Mouse (Mus musculus): ENCODE results near the gene Tmbim4. TPM values are rescaled to one million over a fixed set of nuclear protein-coding genes. Genes with fewer than 3 reads are reported as not detected.

Tmbim4 gene
- polyA plus RNA-seq, 1 experiment from 2014 or later, result 102 TPM

DNA sequence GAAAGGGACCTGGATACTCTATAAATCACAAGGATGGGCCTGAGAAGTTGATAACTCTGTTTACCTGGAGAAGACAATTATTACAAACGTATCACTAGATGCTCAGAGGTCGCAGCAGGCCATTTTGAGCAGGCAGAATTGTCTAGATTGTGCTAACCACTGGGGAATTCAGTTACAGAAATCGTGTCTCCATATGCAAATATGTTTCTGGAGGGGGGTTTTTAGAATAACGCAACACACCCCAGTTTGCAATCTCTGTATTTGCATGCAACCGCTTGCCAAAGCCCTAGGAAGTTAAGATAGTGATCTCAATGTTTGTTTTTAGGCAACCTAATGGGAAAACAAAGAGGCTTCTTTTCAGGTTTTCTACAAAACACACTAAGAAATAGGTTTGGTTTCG, 10.2 kb upstream of the Tmbim4 start:
- no peak overlapping the region for H3K9ac ChIP-seq (ENCODE audit: low read length)
- H3K36me3 ChIP-seq (ENCODE audit: control insufficient read depth, insufficient read depth, low read length), result no peaks in the 10 kb centered on the region
- no peaks in the 10 kb centered on the region for H3K9me3 ChIP-seq (ENCODE audit: control insufficient read depth, low read length)
- no peaks in the 10 kb centered on the region for H3K27me3 ChIP-seq (ENCODE audit: control insufficient read depth, insufficient read depth, low read depth, low read length)
- no peak overlapping the region for H3K4me3 ChIP-seq (ENCODE audit: low read length)
- no peak for ATAC-seq (ENCODE audit: low read depth)
- H3K4me1 ChIP-seq (replicated peaks; ENCODE audit: control insufficient read depth, insufficient read depth, low read length), result no peaks in the 10 kb centered on the region
- WGBS, result 77% methylated on average over 6 of the region's 6 CpGs
- H3K4me2 ChIP-seq (ENCODE audit: low read depth, low read length), result no peak overlapping the region
- H3K27ac ChIP-seq (ENCODE audit: low read length), result no peak overlapping the region

GRCm38 (mm10) chr10:120192278-120192677, 9.1 kb upstream of the Tmbim4 start:
- WGBS, result 79% methylated on average over 4 of the region's 4 CpGs
- Histone ChIP-seq H3K4me3 (ENCODE audit: low read length) (no peak overlapping the region), H3K4me2 (ENCODE audit: low read depth, low read length) (no peak overlapping the region), H3K27ac (ENCODE audit: low read length) (no peak overlapping the region), H3K4me1 (replicated peaks; ENCODE audit: control insufficient read depth, insufficient read depth, low read length) (no peaks in the 10 kb centered on the region), H3K27me3 (ENCODE audit: control insufficient read depth, insufficient read depth, low read depth, low read length) (no peaks in the 10 kb centered on the region), H3K9ac (ENCODE audit: low read length) (no peak overlapping the region), H3K9me3 (ENCODE audit: control insufficient read depth, low read length) (no peaks in the 10 kb centered on the region), H3K36me3 (ENCODE audit: control insufficient read depth, insufficient read depth, low read length) (no peaks in the 10 kb centered on the region)
- no peak for ATAC-seq (ENCODE audit: low read depth)

DNA sequence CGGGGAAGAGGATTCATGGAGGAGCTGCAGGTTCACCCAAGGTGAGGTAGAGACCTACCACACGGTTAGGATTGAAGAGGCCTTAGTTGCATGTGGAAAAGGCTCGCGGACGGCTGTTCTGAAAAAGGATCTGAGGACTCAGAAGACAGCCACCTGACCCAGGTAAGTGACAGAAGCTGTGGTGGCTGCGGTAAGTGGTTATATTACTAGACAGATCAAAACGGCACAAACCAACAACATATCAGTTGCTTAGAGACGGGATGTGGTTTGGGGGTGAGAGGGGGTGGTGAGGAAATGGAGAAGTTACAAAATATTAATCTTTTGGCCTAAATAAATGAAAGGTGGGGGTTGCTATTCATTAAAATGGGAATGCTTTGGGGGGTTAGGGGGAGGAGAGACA, 8.1 kb upstream of the Tmbim4 start:
- Histone ChIP-seq H3K27me3 (ENCODE audit: control insufficient read depth, insufficient read depth, low read depth, low read length) (no peaks in the 10 kb centered on the region), H3K36me3 (ENCODE audit: control insufficient read depth, insufficient read depth, low read length) (no peaks in the 10 kb centered on the region), H3K9me3 (ENCODE audit: control insufficient read depth, low read length) (no peaks in the 10 kb centered on the region), H3K4me1 (replicated peaks; ENCODE audit: control insufficient read depth, insufficient read depth, low read length) (no peaks in the 10 kb centered on the region), H3K9ac (ENCODE audit: low read length) (no peak overlapping the region), H3K27ac (ENCODE audit: low read length) (no peak overlapping the region), H3K4me2 (ENCODE audit: low read depth, low read length) (no peak overlapping the region), H3K4me3 (ENCODE audit: low read length) (no peak overlapping the region)
- 88% methylated on average over 8 of the region's 8 CpGs for WGBS
- no peak for ATAC-seq (ENCODE audit: low read depth)

DNA sequence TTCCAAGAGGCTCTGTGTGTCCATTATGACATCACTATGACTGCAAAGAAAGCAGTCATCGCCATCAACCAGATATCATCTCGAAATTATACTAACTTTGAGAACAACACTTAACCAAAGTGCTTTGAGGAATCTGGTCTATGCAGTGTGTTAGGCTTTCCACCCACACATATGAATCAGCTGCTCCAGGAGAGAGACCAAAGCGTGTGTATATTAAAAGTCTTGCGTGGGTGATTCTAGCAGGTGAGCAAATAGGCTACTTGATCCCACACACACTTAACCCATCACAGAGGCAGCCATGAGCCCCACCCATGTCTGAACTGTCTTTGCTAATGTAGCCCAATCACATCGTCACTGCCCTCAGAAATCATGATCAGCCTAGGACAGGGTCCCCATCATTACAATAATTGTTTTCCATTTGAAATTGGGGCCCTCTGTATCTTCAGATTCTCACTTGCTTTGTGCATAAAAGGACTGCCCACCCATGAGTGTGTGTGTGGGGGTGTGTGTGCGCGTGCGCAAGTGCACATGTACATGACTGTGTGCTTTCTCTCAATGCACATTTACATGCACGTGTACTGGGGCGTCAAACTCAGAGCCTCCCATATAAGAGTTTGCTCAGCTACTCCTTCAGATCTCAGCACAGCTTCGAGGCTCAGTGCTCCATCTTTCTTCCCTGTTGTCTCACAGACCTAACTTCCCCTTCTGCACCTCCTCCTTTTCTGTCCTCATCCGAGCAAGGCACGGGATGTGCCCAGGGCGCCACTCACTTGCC, 4.1 kb upstream of the Tmbim4 start:
- Histone ChIP-seq H3K4me2 (ENCODE audit: low read depth, low read length) (no peak overlapping the region), H3K4me3 (ENCODE audit: low read length) (no peak overlapping the region), H3K27me3 (ENCODE audit: control insufficient read depth, insufficient read depth, low read depth, low read length) (peaks cover 5% of the 10 kb centered on the region; the same call in 1 of the 2 replicates), H3K9me3 (ENCODE audit: control insufficient read depth, low read length) (no peaks in the 10 kb centered on the region), H3K36me3 (ENCODE audit: control insufficient read depth, insufficient read depth, low read length) (no peaks in the 10 kb centered on the region), H3K4me1 (replicated peaks; ENCODE audit: control insufficient read depth, insufficient read depth, low read length) (peaks cover 3% of the 10 kb centered on the region; the same call in 1 of the 2 replicates), H3K9ac (ENCODE audit: low read length) (no peak overlapping the region), H3K27ac (ENCODE audit: low read length) (no peak overlapping the region)
- 75% methylated on average over 14 of the region's 14 CpGs for WGBS
- no peak for ATAC-seq (ENCODE audit: low read depth)

- peak; percentile 57; the same call in 1 of the 2 replicates for ATAC-seq (ENCODE audit: low read depth)
Observed at GRCm38 (mm10) chr10:120201961-120202402, 592 bp downstream of the Tmbim4 start, which contains the start of gene Irak3. Gene Irak3 (minus strand): TSS chr10:120202130.

GRCm38 (mm10) chr10:120202467-120203250, 1.3 kb downstream of the Tmbim4 start:
- Histone ChIP-seq H3K36me3 (ENCODE audit: control insufficient read depth, insufficient read depth, low read length) (no peaks in the 10 kb centered on the region), H3K4me2 (ENCODE audit: low read depth, low read length) (peak overlapping the region; percentile 68), H3K4me3 (ENCODE audit: low read length) (no peak overlapping the region), H3K27ac (ENCODE audit: low read length) (no peak overlapping the region), H3K9ac (ENCODE audit: low read length) (no peak overlapping the region), H3K4me1 (replicated peaks; ENCODE audit: control insufficient read depth, insufficient read depth, low read length) (peaks cover 3% of the 10 kb centered on the region; the same call in 1 of the 2 replicates), H3K9me3 (ENCODE audit: control insufficient read depth, low read length) (no peaks in the 10 kb centered on the region), H3K27me3 (ENCODE audit: control insufficient read depth, insufficient read depth, low read depth, low read length) (peaks cover 5% of the 10 kb centered on the region; the same call in 1 of the 2 replicates)
- WGBS, result 62% methylated on average over 16 of the region's 16 CpGs
- ATAC-seq (ENCODE audit: low read depth), result no peak

More at GRCm38 (mm10) chr10:120201961-120202402, 592 bp downstream of the Tmbim4 start, which contains the start of gene Irak3:
- Histone ChIP-seq H3K4me1 (replicated peaks; ENCODE audit: control insufficient read depth, insufficient read depth, low read length) (peaks cover 3% of the 10 kb centered on the region; the same call in 1 of the 2 replicates), H3K27me3 (ENCODE audit: control insufficient read depth, insufficient read depth, low read depth, low read length) (peaks cover 5% of the 10 kb centered on the region; the same call in 1 of the 2 replicates), H3K36me3 (ENCODE audit: control insufficient read depth, insufficient read depth, low read length) (no peaks in the 10 kb centered on the region), H3K4me2 (ENCODE audit: low read depth, low read length) (peak within 1 kb of the TSS; percentile 68), H3K4me3 (ENCODE audit: low read length) (peak within 1 kb of the TSS; percentile 46), H3K27ac (ENCODE audit: low read length) (no peak within 1 kb of the TSS), H3K9me3 (ENCODE audit: control insufficient read depth, low read length) (no peaks in the 10 kb centered on the region), H3K9ac (ENCODE audit: low read length) (peak within 1 kb of the TSS; percentile 34)
- WGBS, result 1% methylated on average over 13 of the region's 13 CpGs

- H3K9ac ChIP-seq (ENCODE audit: low read length), result no peak overlapping the region
- peaks cover 5% of the 10 kb centered on the region; the same call in 1 of the 2 replicates for H3K27me3 ChIP-seq (ENCODE audit: control insufficient read depth, insufficient read depth, low read depth, low read length)
- H3K36me3 ChIP-seq (ENCODE audit: control insufficient read depth, insufficient read depth, low read length), result no peaks in the 10 kb centered on the region
- no peak overlapping the region for H3K4me3 ChIP-seq (ENCODE audit: low read length)
- peaks cover 6% of the 10 kb centered on the region for H3K4me1 ChIP-seq (replicated peaks; ENCODE audit: control insufficient read depth, insufficient read depth, low read length)
- H3K27ac ChIP-seq (ENCODE audit: low read length), result no peak overlapping the region
- 73% methylated on average over 13 of the region's 13 CpGs for WGBS
- H3K9me3 ChIP-seq (ENCODE audit: control insufficient read depth, low read length), result no peaks in the 10 kb centered on the region
- no peak for ATAC-seq (ENCODE audit: low read depth)
- H3K4me2 ChIP-seq (ENCODE audit: low read depth, low read length), result no peak overlapping the region
Observed at GRCm38 (mm10) chr10:120204591-120205210, 3.3 kb downstream of the Tmbim4 start.

- no peak for ATAC-seq (ENCODE audit: low read depth)
- no peaks in the 10 kb centered on the region; the same call in 1 of the 2 replicates for H3K36me3 ChIP-seq (ENCODE audit: control insufficient read depth, insufficient read depth, low read length)
- H3K27me3 ChIP-seq (ENCODE audit: control insufficient read depth, insufficient read depth, low read depth, low read length), result no peaks in the 10 kb centered on the region
- H3K9ac ChIP-seq (ENCODE audit: low read length), result no peak overlapping the region
- WGBS, result 82% methylated on average over 8 of the region's 8 CpGs
- no peak overlapping the region for H3K27ac ChIP-seq (ENCODE audit: low read length)
- peaks cover 4% of the 10 kb centered on the region; the same call in 1 of the 2 replicates for H3K9me3 ChIP-seq (ENCODE audit: control insufficient read depth, low read length)
- H3K4me1 ChIP-seq (replicated peaks; ENCODE audit: control insufficient read depth, insufficient read depth, low read length), result peaks cover 10% of the 10 kb centered on the region
- no peak overlapping the region for H3K4me2 ChIP-seq (ENCODE audit: low read depth, low read length)
- no peak overlapping the region for H3K4me3 ChIP-seq (ENCODE audit: low read length)
Observed at GRCm38 (mm10) chr10:120208015-120208414, 6.6 kb downstream of the Tmbim4 start.
